Mouse (Mus musculus): Measurements from ENCODE around the gene Cdc42se2. TPM values are rescaled to one million over a fixed set of nuclear protein-coding genes. Genes with fewer than 3 reads are reported as not detected.

The Cdc42se2 gene
- polyA plus RNA-seq, 1 experiment from 2014 or later, result 56.0 TPM

- Histone ChIP-seq H3K36me3 (no peaks in the 10 kb centered on the region), H3K27me3 (replicated peaks) (no peaks in the 10 kb centered on the region), H3K4me1 (peaks cover 2% of the 10 kb centered on the region), H3K4me3 (no peak overlapping the region), H3K9ac (no peak overlapping the region), H3K4me2 (no peak overlapping the region), H3K9me3 (no peaks in the 10 kb centered on the region), H3K27ac (replicated peaks) (no peak overlapping the region)
- no peak for ATAC-seq (ENCODE audit: extremely low read depth, insufficient number of reproducible peaks, low FRiP score, low TSS enrichment)
- 85% methylated on average over 4 of the region's 4 CpGs for WGBS
Observed at GRCm38 (mm10) chr11:54791458-54791857, 4.0 kb upstream of the Cdc42se2 start.

DNA sequence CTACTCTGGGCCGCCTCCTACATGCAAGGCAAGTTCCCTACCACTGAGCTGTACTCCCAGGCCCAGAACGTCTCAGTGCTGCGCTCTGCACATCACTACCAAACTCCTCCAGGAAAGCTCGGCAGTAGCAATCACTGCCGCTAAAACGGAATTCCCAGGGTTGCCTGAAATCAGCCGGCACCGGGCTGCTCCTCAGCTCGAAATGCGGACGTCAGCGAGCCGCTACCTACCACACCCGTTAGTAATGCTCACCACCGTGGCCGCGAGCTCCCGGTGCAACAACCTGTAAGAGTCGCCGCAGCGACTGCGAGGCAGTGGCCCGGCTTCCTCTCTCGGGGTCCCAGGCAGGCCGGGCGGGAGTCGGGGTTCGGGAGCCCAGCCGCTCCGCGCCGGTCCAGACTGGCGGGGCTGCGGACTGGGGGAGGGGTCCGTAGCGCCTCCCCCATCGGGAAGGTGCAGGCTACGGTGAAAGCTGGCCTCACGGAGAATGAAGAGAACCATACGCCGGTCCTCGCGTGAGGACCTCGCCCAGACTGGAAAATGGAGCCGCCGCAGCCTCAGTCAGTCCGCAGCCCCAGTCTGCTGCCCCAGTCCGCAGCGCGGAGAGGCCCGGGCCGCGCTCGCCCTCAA lies 502 bp downstream of the Cdc42se2 start:
- H3K36me3 ChIP-seq, result 0 out of 2 replicates have a peak, but pooled peaks cover 3% of the 10 kb centered on the region
- H3K4me2 ChIP-seq, result peak overlapping the region; percentile 80
- under 1% methylated on average over 54 of the region's 54 CpGs for WGBS
- H3K9me3 ChIP-seq, result no peaks in the 10 kb centered on the region
- no peak; the same call in 1 of the 2 replicates for ATAC-seq (ENCODE audit: extremely low read depth, insufficient number of reproducible peaks, low FRiP score, low TSS enrichment)
- H3K9ac ChIP-seq, result peak overlapping the region; percentile 93
- peaks cover 21% of the 10 kb centered on the region for H3K4me1 ChIP-seq
- no peaks in the 10 kb centered on the region for H3K27me3 ChIP-seq (replicated peaks)
- peak overlapping the region; percentile 79 for H3K4me3 ChIP-seq
- H3K27ac ChIP-seq (replicated peaks), result peak overlapping the region; percentile 99

DNA sequence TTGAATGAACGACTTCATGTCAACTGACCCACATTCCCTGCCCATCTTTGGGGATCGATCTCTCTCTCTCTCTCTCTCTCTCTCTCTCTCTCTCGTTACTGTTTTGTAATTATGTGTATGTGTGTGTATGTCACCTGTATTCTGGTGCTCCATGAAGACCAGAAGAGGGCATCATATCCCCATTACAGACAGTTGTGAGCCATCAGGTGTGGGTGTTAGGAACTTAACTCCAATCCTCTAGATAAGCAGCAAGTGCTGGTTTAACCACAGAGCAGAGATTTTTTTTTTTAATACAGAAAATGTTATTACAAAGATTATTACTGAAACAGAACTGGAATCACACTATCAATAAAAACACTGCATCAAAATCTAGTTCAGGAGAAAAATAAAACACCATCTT lies 1.9 kb downstream of the Cdc42se2 start:
- H3K4me2 ChIP-seq, result peak overlapping the region; percentile 80
- no peaks in the 10 kb centered on the region for H3K27me3 ChIP-seq (replicated peaks)
- H3K36me3 ChIP-seq, result 0 out of 2 replicates have a peak, but pooled peaks cover 3% of the 10 kb centered on the region
- 86% methylated on average over 3 of the region's 3 CpGs for WGBS
- peaks cover 24% of the 10 kb centered on the region for H3K4me1 ChIP-seq
- H3K27ac ChIP-seq (replicated peaks), result no peak overlapping the region
- no peak for ATAC-seq (ENCODE audit: extremely low read depth, insufficient number of reproducible peaks, low FRiP score, low TSS enrichment)
- no peak overlapping the region for H3K9ac ChIP-seq
- no peaks in the 10 kb centered on the region for H3K9me3 ChIP-seq
- peak overlapping the region; percentile 79; the same call in 1 of the 2 replicates for H3K4me3 ChIP-seq

DNA sequence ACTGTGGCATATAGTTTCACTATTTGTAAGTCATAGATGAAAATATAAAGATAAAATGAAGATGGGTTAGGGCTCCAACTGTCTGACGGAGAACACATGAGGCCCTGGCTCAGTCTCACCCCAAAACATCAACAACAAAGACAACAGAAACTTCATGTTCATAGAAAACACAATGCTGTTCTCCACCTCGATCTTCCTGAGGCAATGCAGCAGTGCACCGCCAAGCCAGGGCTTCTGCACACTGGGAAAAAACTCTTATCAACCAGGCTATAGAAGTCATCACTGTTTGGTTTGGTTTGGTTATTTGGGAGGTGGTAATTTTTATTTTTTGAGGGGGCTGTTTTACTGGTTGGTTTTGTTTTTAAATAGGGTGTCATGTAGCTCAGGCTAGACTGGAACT lies 3.0 kb downstream of the Cdc42se2 start:
- H3K36me3 ChIP-seq, result 0 out of 2 replicates have a peak, but pooled peaks cover 3% of the 10 kb centered on the region
- peaks cover 28% of the 10 kb centered on the region for H3K4me1 ChIP-seq
- ATAC-seq (ENCODE audit: extremely low read depth, insufficient number of reproducible peaks, low FRiP score, low TSS enrichment), result no peak
- no peak overlapping the region for H3K4me2 ChIP-seq
- no peak overlapping the region for H3K9ac ChIP-seq
- no peak overlapping the region for H3K4me3 ChIP-seq
- 85% methylated on average over 3 of the region's 3 CpGs for WGBS
- H3K9me3 ChIP-seq, result no peaks in the 10 kb centered on the region
- no peaks in the 10 kb centered on the region for H3K27me3 ChIP-seq (replicated peaks)
- H3K27ac ChIP-seq (replicated peaks), result no peak overlapping the region

DNA sequence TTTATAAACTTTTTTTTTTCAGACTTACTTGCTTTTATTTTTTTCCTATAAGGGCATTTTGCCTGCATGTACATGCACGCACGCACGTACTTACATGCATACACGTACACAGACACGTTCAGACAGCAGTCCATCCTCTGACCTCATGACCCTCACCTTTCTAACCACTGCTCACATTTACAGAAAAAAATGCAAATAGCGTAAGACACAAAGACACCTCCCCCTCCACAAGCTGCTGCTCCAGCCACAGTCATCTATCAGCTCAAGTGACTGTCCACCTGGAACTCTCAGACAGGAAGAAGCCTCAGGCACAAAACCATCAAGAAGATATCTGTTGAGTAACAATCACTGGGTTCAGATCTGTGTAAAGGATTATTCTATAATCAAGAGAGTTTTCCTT lies 5.2 kb downstream of the Cdc42se2 start:
- no peak for ATAC-seq (ENCODE audit: extremely low read depth, insufficient number of reproducible peaks, low FRiP score, low TSS enrichment)
- Histone ChIP-seq H3K27me3 (replicated peaks) (no peaks in the 10 kb centered on the region), H3K9me3 (no peaks in the 10 kb centered on the region), H3K4me2 (no peak overlapping the region), H3K4me3 (no peak overlapping the region), H3K4me1 (peaks cover 42% of the 10 kb centered on the region), H3K36me3 (0 out of 2 replicates have a peak, but pooled peaks cover 3% of the 10 kb centered on the region), H3K27ac (replicated peaks) (no peak overlapping the region), H3K9ac (no peak overlapping the region)
- 89% methylated on average over 6 of the region's 6 CpGs for WGBS

DNA sequence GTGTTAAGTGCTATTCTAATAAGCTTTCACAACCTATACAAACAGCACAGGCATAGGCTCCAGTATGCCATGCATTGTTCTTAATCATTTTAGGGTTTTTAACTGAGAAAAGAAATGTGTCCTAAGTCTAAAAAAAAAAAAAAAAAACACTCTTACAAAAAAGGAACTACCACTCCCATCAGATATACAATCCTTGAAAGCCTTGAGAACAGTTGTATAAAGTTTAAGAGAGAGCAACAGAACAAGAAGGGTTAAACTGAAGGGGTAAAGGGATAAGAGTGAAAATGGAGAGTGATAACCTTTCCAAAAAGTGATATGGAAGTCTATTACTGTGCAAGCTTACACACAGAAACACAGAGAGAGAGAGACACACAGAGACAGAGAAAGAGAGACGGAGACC lies 7.5 kb downstream of the Cdc42se2 start:
- H3K9me3 ChIP-seq, result no peaks in the 10 kb centered on the region
- no peaks in the 10 kb centered on the region for H3K36me3 ChIP-seq
- H3K4me2 ChIP-seq, result no peak overlapping the region
- no peak overlapping the region for H3K27ac ChIP-seq (replicated peaks)
- H3K9ac ChIP-seq, result no peak overlapping the region
- H3K4me3 ChIP-seq, result no peak overlapping the region
- ATAC-seq (ENCODE audit: extremely low read depth, insufficient number of reproducible peaks, low FRiP score, low TSS enrichment), result no peak
- peaks cover 53% of the 10 kb centered on the region for H3K4me1 ChIP-seq
- WGBS, result 83% methylated on average over 1 of the region's 1 CpGs
- no peaks in the 10 kb centered on the region for H3K27me3 ChIP-seq (replicated peaks)

- ATAC-seq (ENCODE audit: extremely low read depth, insufficient number of reproducible peaks, low FRiP score, low TSS enrichment), result no peak
- H3K27ac ChIP-seq (replicated peaks), result 0 out of 2 replicates have a peak overlapping the region, but pooled peaks have one; percentile 13
- no peaks in the 10 kb centered on the region for H3K27me3 ChIP-seq (replicated peaks)
- no peaks in the 10 kb centered on the region for H3K36me3 ChIP-seq
- no peak overlapping the region for H3K9ac ChIP-seq
- H3K4me3 ChIP-seq, result no peak overlapping the region
- H3K4me2 ChIP-seq, result no peak overlapping the region
- 26% methylated on average over 1 of the region's 1 CpGs for WGBS
- no peaks in the 10 kb centered on the region for H3K9me3 ChIP-seq
- H3K4me1 ChIP-seq, result peaks cover 60% of the 10 kb centered on the region
Observed at GRCm38 (mm10) chr11:54778131-54778844, 9.2 kb downstream of the Cdc42se2 start.

- Histone ChIP-seq H3K27ac (replicated peaks) (no peak overlapping the region), H3K27me3 (replicated peaks) (no peaks in the 10 kb centered on the region), H3K4me2 (no peak overlapping the region), H3K9ac (no peak overlapping the region), H3K4me1 (peaks cover 66% of the 10 kb centered on the region), H3K9me3 (no peaks in the 10 kb centered on the region), H3K36me3 (no peaks in the 10 kb centered on the region), H3K4me3 (no peak overlapping the region)
- WGBS, result 61% methylated on average over 6 of the region's 6 CpGs
- ATAC-seq (ENCODE audit: extremely low read depth, insufficient number of reproducible peaks, low FRiP score, low TSS enrichment), result no peak
Observed at GRCm38 (mm10) chr11:54777387-54778130, 9.9 kb downstream of the Cdc42se2 start.

DNA sequence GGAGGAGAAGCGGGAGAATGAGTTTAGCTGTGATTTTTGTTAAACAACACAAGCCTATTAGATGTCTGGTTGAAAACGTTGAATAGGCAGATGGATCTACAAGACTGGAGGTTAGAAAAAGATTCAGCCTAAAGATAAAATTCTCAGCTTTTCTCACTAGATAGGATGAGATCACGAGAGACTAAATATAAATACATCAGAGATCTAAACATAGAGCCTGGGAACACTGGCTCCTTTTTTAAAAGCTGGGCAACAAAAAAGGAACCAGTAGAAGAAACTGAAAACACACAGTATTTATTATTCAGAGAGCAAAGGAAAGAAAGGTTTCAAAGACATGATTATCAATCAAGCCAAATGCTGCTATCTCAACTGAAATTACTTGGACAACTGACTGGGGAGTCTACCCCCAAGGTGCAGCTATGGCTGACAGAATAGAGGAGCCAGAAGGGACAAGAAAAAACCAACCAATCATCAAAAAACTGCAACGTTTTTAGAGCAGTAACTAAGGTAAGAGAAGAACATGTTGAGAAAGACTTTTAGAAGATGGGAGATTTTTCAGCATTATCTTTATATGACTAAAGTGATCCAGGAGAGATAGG lies 10.6 kb downstream of the Cdc42se2 start:
- Histone ChIP-seq H3K9ac (no peak overlapping the region), H3K36me3 (no peaks in the 10 kb centered on the region), H3K4me1 (peaks cover 69% of the 10 kb centered on the region), H3K4me3 (no peak overlapping the region), H3K27me3 (replicated peaks) (no peaks in the 10 kb centered on the region), H3K27ac (replicated peaks) (peak overlapping the region; percentile 65), H3K9me3 (no peaks in the 10 kb centered on the region), H3K4me2 (no peak overlapping the region; the same call in 1 of the 2 replicates)
- ATAC-seq (ENCODE audit: extremely low read depth, insufficient number of reproducible peaks, low FRiP score, low TSS enrichment), result no peak
- WGBS, result 47% methylated on average over 4 of the region's 4 CpGs

- Histone ChIP-seq H3K4me3 (no peak overlapping the region), H3K9ac (no peak overlapping the region), H3K36me3 (no peaks in the 10 kb centered on the region), H3K27ac (replicated peaks) (peak overlapping the region; percentile 65), H3K9me3 (no peaks in the 10 kb centered on the region), H3K4me1 (peaks cover 67% of the 10 kb centered on the region), H3K4me2 (peak overlapping the region; percentile 30), H3K27me3 (replicated peaks) (no peaks in the 10 kb centered on the region)
- ATAC-seq (ENCODE audit: extremely low read depth, insufficient number of reproducible peaks, low FRiP score, low TSS enrichment), result no peak
- 36% methylated on average over 2 of the region's 2 CpGs for WGBS
Observed at GRCm38 (mm10) chr11:54776367-54776701, 11.1 kb downstream of the Cdc42se2 start.
